Comparison of ENCODE assay signal across 10 mouse cellular contexts in genomic region chr9:102192724-102193685, GRCm38 (mm10).
DNase-seq lines count a peak whose midpoint lies in the region; ATAC-seq and TF ChIP-seq lines count a peak whose summit lies in the region.
"Had no signal": no experiment of that assay in that cellular context is flagged by ENCODE, and none has a peak within 500 bp of the region (broad histone marks: within the 10 kb centered on the region; RNA-seq: fewer than 3 reads in every experiment).

No protein-coding gene starts in this region.

- no peak for TF ChIP-seq CTCF in liver, postnatal 0 days (IDR thresholded peaks at IDR 0.05; ENCODE audit: low read depth)

- H3K4me3 ChIP-seq in forebrain, embryonic 16.5 days (replicated peaks; ENCODE audit: low read length): no peak overlapping the region
- no peak overlapping the region for H3K4me3 ChIP-seq in heart, embryonic 12.5 days
- H3K4me3 ChIP-seq in liver, postnatal 0 days (ENCODE audit: low read depth, low read length): no peak overlapping the region
- H3K4me3 ChIP-seq: limb, embryonic 12.5 days had no signal

- WGBS in forebrain, embryonic 16.5 days: 8% methylated on average over 13 of the region's 13 CpGs
- WGBS in heart, embryonic 12.5 days: 75% methylated on average over 13 of the region's 13 CpGs
- 63% methylated on average over 13 of the region's 13 CpGs for WGBS in liver, postnatal 0 days (ENCODE audit: insufficient replicate concordance)

- peak; percentile 74 for ATAC-seq in forebrain, embryonic 16.5 days
- no peak for ATAC-seq in heart, embryonic 12.5 days (ENCODE audit: insufficient number of reproducible peaks, low FRiP score)
- ATAC-seq in liver, postnatal 0 days: no peak

- H3K27me3 ChIP-seq in forebrain, embryonic 16.5 days (replicated peaks; ENCODE audit: control insufficient read depth, insufficient read depth, low read length): no peaks in the 10 kb centered on the region; the same call in 1 of the 2 replicates
- H3K27me3 ChIP-seq in heart, embryonic 12.5 days (replicated peaks): peaks cover 14% of the 10 kb centered on the region
- no peaks in the 10 kb centered on the region for H3K27me3 ChIP-seq in liver, postnatal 0 days (ENCODE audit: insufficient read depth, low read length)

- H3K9ac ChIP-seq in forebrain, embryonic 16.5 days (replicated peaks; ENCODE audit: low read depth, low read length): no peak overlapping the region
- no peak overlapping the region for H3K9ac ChIP-seq in heart, embryonic 12.5 days
- no peak overlapping the region for H3K9ac ChIP-seq in liver, postnatal 0 days (replicated peaks)
- H3K9ac ChIP-seq: limb, embryonic 12.5 days had no signal

- H3K27ac ChIP-seq in forebrain, embryonic 16.5 days (ENCODE audit: low read length): peak overlapping the region; percentile 57
- no peak overlapping the region for H3K27ac ChIP-seq in heart, embryonic 12.5 days (ENCODE audit: poor library complexity, severe bottlenecking)
- H3K27ac ChIP-seq in liver, postnatal 0 days (ENCODE audit: low read depth): no peak overlapping the region
- H3K27ac ChIP-seq: limb, embryonic 12.5 days had no signal

- no peak overlapping the region for H3K4me2 ChIP-seq in forebrain, embryonic 16.5 days (ENCODE audit: low read length)
- H3K4me2 ChIP-seq in heart, embryonic 12.5 days: no peak overlapping the region
- H3K4me2 ChIP-seq in liver, postnatal 0 days (ENCODE audit: low read depth, low read length): no peak overlapping the region
- H3K4me2 ChIP-seq: limb, embryonic 12.5 days had no signal

- TF ChIP-seq EP300 in liver, postnatal 0 days (IDR thresholded peaks at IDR 0.05; ENCODE audit: low read depth): no peak

- H3K36me3 ChIP-seq in forebrain, embryonic 16.5 days (ENCODE audit: control insufficient read depth, insufficient read depth): no peaks in the 10 kb centered on the region
- no peaks in the 10 kb centered on the region for H3K36me3 ChIP-seq in heart, embryonic 12.5 days
- H3K36me3 ChIP-seq in liver, postnatal 0 days (replicated peaks; ENCODE audit: insufficient read depth, low read length): no peaks in the 10 kb centered on the region
- H3K36me3 ChIP-seq: limb, embryonic 12.5 days had no signal

- intact Hi-C loops in heart, postnatal 10 days (cut with DNase I): no loop called here

- no peaks in the 10 kb centered on the region for H3K9me3 ChIP-seq in forebrain, embryonic 16.5 days (ENCODE audit: control insufficient read depth, low read length)
- H3K9me3 ChIP-seq in heart, embryonic 12.5 days (replicated peaks): no peaks in the 10 kb centered on the region
- no peaks in the 10 kb centered on the region for H3K9me3 ChIP-seq in liver, postnatal 0 days (ENCODE audit: low read length)
- H3K9me3 ChIP-seq: limb, embryonic 12.5 days had no signal

- peaks cover 32% of the 10 kb centered on the region for H3K4me1 ChIP-seq in forebrain, embryonic 16.5 days (replicated peaks; ENCODE audit: control insufficient read depth, insufficient read depth, low read length)
- no peaks in the 10 kb centered on the region for H3K4me1 ChIP-seq in heart, embryonic 12.5 days (replicated peaks)
- no peaks in the 10 kb centered on the region for H3K4me1 ChIP-seq in liver, postnatal 0 days (ENCODE audit: insufficient read depth)

- DNase-seq in right cerebral cortex, postnatal 10 days (ENCODE audit: low spot score in 2 of 2): peak; percentile 47 to 70
- no peak for DNase-seq in right cerebral cortex, postnatal 14 days
- DNase-seq in mesoderm, embryonic 11.5 days (ENCODE audit: low read depth, low spot score): peak; percentile 72
- DNase-seq in retina, postnatal 1 day: peak; percentile 87
- no peak for DNase-seq in liver, postnatal 0 days
- no peak for DNase-seq in heart, postnatal 10 days
- DNase-seq: heart, adult 18-20 months had no signal

Comparison
In these comparisons a context has a peak if more than half of its experiments do, and no peak if none do; other contexts are left out.
1. DNase-seq: peak in right cerebral cortex, postnatal 10 days (2 of 2), mesoderm, embryonic 11.5 days (single experiment) and retina, postnatal 1 day (single experiment); none in right cerebral cortex, postnatal 14 days (single experiment), liver, postnatal 0 days (single experiment) and heart, postnatal 10 days (0 of 2).